Mouse (Mus musculus) heart, adult 2 months (tissue): Measurements from ENCODE around the gene Fgf13.

ENCODE experiments used
- CTCF ChIP-seq: fragments of 200-600 bp; IDR thresholded peaks from 2 replicates; pipeline ENCODE4 v1.8.1; 2022; ENCODE audit warnings: antibody characterized with exemption, mild to moderate bottlenecking, moderate library complexity
- POLR2A ChIP-seq: fragments of 200-500 bp; IDR thresholded peaks from 2 replicates; pipeline ENCODE4 v1.6.1; 2011; ENCODE audit warnings: mild to moderate bottlenecking, low read depth, low read length, control low read depth; ENCODE audit not compliant: insufficient read depth

- TF ChIP-seq POLR2A (no peak), CTCF (no peak)
Observed at GRCm38 (mm10) chrX:59251576-59251975, 316.3 kb downstream of the Fgf13 start.
